Mouse (Mus musculus): ENCODE measurements around the gene Gm20905. TPM values are rescaled to one million over a fixed set of nuclear protein-coding genes. Genes with fewer than 3 reads are reported as not detected.

Gm20905 gene
- not detected for polyA plus RNA-seq (2017; shearing (Covaris generic))

GRCm38 (mm10) chrY:37259503-37259902 is at the start of gene Gm20905:
Gm20905 (minus strand) TSS chrY:37259603.

